Mouse (Mus musculus) lung, postnatal 0 days (tissue): ENCODE measurements around the gene Pcgf1.

Experiments used
- CTCF ChIP-seq: IDR thresholded peaks from 2 replicates; pipeline ENCODE4 v1.5.1; 2016; ENCODE audit warnings: antibody characterized with exemption, mild to moderate bottlenecking
- EP300 ChIP-seq: IDR thresholded peaks from 2 replicates; pipeline ENCODE4 v1.6.1; 2016; ENCODE audit warnings: antibody characterized with exemption, mild to moderate bottlenecking, control low read depth

GRCm38 (mm10) chr6:83092416-83093127, 14.9 kb downstream of the Pcgf1 start:
- TF ChIP-seq CTCF: no peak
- TF ChIP-seq EP300: no peak
